Mouse (Mus musculus) urinary bladder, postnatal 36 days (tissue): ENCODE data around the gene Impg1.
"Not testable (repeated sequence)": the region's sequence is repeated elsewhere in the genome, so short reads cannot be mapped to it uniquely, and the experiment has no call there.

Experiments
- DNase-seq, 2 experiments: peaks; one replicate each; pipeline ENCODE4 v3.0.0; 2022; ENCODE audit warnings: low spot score in 2 of 2, mixed read lengths in 1 of 2

Gene Impg1

DNA sequence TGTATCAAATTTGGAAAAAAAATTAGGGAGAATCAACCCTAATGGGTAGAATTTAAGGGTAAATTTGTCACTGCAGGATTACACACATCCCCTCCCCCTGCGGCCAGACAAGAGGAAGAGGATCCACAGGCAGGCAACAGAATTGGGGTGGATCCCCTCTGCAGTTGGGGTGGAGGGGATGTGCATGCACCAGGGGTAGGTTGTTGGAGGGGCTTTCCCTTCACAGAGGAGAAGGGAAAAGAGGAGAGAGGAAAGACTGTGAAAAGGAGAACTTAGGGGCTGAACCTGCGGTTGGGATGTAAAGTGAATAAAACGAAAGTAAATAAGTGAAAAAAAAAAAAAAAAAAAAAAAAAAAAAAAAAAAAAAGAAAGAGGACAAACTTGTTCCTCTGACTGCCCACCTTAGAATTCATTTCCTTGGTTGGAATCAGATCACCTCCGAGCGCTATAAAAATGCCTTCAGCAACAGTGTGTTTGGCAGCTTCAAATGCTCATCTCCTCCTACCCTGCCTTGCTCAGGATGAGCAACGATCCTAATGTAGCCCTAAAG, 120.8 kb downstream of the Impg1 start:
- no peak for DNase-seq

- no peak for DNase-seq
Measured at GRCm38 (mm10) chr9:80342520-80342919, 122.8 kb downstream of the Impg1 start.

GRCm38 (mm10) chr9:80341756-80342155, 123.5 kb downstream of the Impg1 start:
- no peak for DNase-seq

DNA sequence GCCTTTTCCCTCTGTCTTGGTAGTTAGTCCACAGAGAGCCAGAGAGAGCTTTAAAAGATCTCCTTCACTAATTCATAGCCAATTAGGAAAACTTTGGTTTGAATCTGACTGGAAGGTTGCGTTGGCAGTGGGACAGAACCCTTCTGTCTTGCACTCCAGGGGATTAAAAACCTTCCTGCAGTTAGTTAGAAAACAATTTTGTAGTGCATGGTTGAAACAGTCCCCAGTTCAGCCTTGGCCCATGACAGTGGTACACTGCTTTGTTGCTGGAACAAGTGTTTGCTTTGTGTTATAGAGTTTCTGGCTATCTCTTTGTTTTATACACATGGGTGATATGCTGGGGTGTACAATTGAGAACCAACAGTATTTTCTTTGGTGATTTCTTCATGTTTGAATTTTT, 124.4 kb downstream of the Impg1 start:
- no peak for DNase-seq

- no peak for DNase-seq
Measured at GRCm38 (mm10) chr9:80338026-80338425, 127.3 kb downstream of the Impg1 start.

GRCm38 (mm10) chr9:80335660-80336357, 129.5 kb downstream of the Impg1 start:
- DNase-seq: no peak

GRCm38 (mm10) chr9:80333998-80334605, 131.2 kb downstream of the Impg1 start:
- DNase-seq: no peak

DNA sequence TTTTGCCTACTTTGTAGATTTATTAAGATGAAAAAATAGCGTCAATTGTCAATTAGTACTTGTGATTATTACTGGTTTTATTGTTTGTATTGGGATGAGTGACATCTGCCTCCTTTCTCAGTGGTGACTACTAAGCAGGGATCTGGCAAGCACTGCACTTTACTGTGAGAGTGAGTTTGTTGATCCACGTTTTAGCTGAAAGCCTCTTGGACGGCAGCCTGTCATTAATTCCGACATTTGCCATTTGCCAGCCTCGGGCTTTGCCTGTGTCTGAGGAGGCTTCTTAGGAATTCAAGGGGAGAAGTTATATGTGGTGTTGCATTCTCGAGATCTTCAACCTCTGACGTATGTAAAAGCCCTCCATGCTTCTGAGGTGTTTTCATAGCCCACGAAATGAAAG, 131.8 kb downstream of the Impg1 start:
- DNase-seq: no peak

DNA sequence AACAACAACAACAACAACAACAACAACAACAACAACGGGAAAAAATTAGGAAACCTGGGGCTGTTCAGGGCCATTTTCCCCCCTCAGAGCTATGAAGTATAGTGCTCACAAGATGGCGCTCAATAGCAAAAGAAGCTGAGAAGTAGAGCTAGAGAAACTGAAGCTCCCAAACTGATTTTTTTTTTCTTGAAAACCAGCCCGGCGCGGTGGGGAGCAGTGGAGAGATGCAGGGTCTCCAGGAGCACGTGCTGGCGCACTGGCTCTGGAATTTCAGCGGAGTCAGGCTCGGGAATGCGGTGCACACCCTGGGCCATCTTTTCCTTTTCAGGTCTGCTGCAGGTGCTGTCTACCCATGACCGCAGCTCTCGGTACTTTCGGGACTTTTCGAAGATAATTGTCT, 133.1 kb downstream of the Impg1 start:
- peak; percentile 3 to 5 for DNase-seq

DNA sequence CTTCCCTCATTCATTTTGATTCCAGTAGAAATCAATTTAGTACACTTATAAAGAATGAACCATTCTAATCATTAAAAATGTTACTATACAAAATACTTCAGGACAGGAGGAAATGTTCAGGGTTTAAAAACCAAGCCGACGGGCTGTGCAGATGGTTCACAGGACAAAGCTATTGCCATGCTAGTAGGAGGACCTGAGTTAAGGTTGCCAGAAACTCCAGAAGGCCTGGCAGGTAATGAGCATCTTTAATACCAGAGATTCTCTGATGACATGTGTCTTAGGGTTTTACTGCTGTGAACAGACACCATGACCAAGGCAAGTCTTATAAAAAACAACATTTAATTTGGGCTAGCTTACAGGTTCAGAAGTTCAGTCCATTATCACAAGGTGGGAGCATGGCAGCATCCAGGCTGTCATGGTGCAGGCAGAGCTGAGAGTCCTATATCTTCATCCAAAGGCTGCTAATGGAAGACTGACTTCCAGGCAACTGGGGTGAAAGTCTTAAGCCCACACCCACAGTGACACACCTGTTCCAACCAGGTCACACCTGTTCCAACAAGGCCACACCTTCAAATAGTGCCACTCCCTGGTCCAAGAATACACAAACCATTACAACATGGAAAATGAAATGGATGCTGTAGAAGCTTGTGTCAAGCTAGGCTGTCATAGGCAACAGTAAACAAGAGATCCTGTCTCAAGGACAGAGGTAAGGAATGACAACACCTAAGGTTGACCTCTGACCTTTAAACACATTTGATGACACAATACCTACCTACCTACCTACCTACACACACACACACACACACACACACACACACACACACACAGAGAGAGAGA, 144.0 kb downstream of the Impg1 start:
- not testable (repeated sequence) for DNase-seq

DNA sequence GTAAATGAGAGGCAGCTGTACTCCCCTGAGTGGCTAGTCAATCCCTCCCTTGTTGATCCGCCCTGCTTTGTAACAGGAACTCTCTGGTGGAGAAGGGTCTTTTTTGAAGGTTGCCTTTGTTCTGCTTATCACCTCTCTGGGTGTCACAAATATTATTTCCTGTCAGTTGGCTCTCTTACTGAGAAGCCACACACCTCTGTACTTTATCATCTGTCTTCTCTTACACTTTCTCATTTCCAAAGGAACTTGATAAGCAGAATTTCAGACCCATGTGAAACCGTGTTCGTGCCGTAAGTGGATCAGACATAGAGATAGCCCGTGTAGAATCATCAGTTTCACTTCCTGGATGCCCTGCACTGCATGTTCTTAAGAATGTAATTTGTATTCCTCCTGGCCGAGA, 147.3 kb downstream of the Impg1 start:
- DNase-seq: no peak

- no peak for DNase-seq
Measured at GRCm38 (mm10) chr9:80315922-80316321, 149.4 kb downstream of the Impg1 start.

DNA sequence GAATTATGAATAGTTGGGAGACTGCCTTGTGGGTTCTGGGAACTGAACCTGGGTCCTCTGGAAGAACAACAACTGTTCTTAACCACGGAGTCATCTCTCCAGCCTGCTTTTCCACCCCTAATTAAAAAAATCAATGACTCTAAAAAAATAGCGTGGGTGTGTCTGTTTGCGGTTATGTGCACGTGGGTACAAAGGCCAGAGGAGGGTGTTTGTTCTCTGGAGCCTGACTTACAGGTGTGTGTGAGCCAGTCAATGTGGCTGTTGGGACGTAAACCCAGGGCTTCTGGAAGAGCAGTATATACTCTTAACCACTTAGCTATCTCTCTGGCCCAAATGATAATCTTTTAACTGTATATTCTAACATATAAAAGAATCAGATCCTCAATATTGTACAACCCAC, 151.7 kb downstream of the Impg1 start:
- DNase-seq: no peak

GRCm38 (mm10) chr9:80307629-80308028, 157.7 kb downstream of the Impg1 start:
- no peak for DNase-seq

GRCm38 (mm10) chr9:80306853-80307252, 158.4 kb downstream of the Impg1 start:
- no peak for DNase-seq

GRCm38 (mm10) chr9:80306390-80306789, 158.9 kb downstream of the Impg1 start:
- DNase-seq: no peak

- no peak for DNase-seq
Measured at GRCm38 (mm10) chr9:80303518-80303917, 161.8 kb downstream of the Impg1 start.

GRCm38 (mm10) chr9:80299031-80299430, 166.2 kb downstream of the Impg1 start:
- no peak for DNase-seq

- no peak for DNase-seq
Measured at GRCm38 (mm10) chr9:80296086-80296485, 169.2 kb downstream of the Impg1 start.

GRCm38 (mm10) chr9:80293056-80293584, 172.2 kb downstream of the Impg1 start:
- DNase-seq: no peak

GRCm38 (mm10) chr9:80286845-80287244, 178.4 kb downstream of the Impg1 start:
- DNase-seq: no peak

DNA sequence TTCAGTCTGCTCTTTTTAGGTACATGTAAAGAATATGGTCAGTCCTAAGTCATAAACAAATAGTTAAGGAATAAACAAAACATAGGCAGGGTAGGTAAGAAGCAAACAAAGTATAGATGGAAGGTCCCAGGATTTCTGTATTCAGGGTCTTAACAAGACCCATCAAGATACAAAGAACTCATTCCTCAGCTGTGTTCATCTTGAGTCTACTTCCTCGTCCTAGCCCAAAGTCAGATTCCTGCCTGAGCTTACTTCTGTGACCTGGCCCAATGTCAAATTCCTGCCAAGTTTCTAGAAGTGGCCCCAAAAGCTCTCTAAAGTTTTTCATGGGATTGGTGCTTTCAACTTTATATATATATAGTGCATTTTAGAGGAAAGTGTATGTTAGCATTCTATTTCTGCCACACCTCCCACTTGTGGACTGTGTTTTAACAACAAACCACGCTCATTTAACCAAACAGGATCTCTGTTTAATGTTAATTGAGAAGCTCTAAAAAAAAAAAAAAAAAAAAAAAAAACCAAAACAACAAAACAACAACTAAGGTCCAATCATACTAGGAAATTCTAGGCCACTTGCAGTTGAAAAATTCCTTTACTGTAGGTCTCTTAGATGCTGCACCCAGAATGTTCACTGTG, 180.6 kb downstream of the Impg1 start:
- DNase-seq: no peak
